In genomic region chr5:115701981-115702380, GRCm38 (mm10) we compare ENCODE assay signal across 23 mouse cellular contexts.
"Had no signal": no experiment of that assay in that cellular context is flagged by ENCODE, and none has a peak within 500 bp of the region (broad histone marks: within the 10 kb centered on the region; RNA-seq: fewer than 3 reads in every experiment).

No protein-coding gene starts in this region.

- DNase-seq: gastrocnemius, adult 2 months; gastrocnemius, postnatal 10 days; gastrocnemius, postnatal 36 days; heart, postnatal 10 days; heart, postnatal 4 days; kidney, adult 18-20 months; kidney, adult 8-10 months; kidney, postnatal 14 days; kidney, postnatal 36 days; layer of hippocampus, adult 9-11 months; layer of hippocampus, postnatal 36 days; left cerebral cortex, postnatal 4 days; liver; liver, embryonic 13.5 days had no signal

- H3K4me3 ChIP-seq: gastrocnemius, adult 2 months; heart, embryonic 10.5 days; heart, embryonic 12.5 days; hindbrain, embryonic 10.5 days; hindbrain, embryonic 12.5 days; intestine, embryonic 15.5 days; limb, embryonic 12.5 days; liver, embryonic 13.5 days; liver, embryonic 15.5 days had no signal

- H3K9ac ChIP-seq: heart, embryonic 12.5 days; hindbrain, embryonic 12.5 days; hindbrain, embryonic 14.5 days; intestine, embryonic 15.5 days; limb, embryonic 12.5 days; liver, embryonic 13.5 days; liver, embryonic 15.5 days had no signal

- H3K36me3 ChIP-seq: heart, embryonic 10.5 days; heart, embryonic 12.5 days; hindbrain, embryonic 10.5 days; hindbrain, embryonic 12.5 days; intestine, embryonic 15.5 days; limb, embryonic 12.5 days; liver, embryonic 13.5 days; liver, embryonic 15.5 days had no signal

- H3K4me1 ChIP-seq: heart, embryonic 12.5 days; intestine, embryonic 15.5 days; liver, embryonic 13.5 days; liver, embryonic 15.5 days had no signal

- H3K27me3 ChIP-seq: heart, embryonic 12.5 days; hindbrain, embryonic 12.5 days; intestine, embryonic 15.5 days; limb, embryonic 12.5 days; liver, embryonic 13.5 days; liver, embryonic 15.5 days had no signal

- H3K4me2 ChIP-seq: heart, embryonic 12.5 days; hindbrain, embryonic 12.5 days; hindbrain, embryonic 14.5 days; intestine, embryonic 15.5 days; limb, embryonic 12.5 days; liver, embryonic 11.5 days; liver, embryonic 13.5 days; liver, embryonic 15.5 days had no signal

- H3K27ac ChIP-seq: gastrocnemius, adult 2 months; heart, embryonic 10.5 days; hindbrain, embryonic 10.5 days; hindbrain, embryonic 12.5 days; hindbrain, embryonic 14.5 days; intestine, embryonic 15.5 days; limb, embryonic 12.5 days; liver, embryonic 13.5 days; liver, embryonic 15.5 days had no signal

- H3K9me3 ChIP-seq: heart, embryonic 10.5 days; heart, embryonic 12.5 days; hindbrain, embryonic 10.5 days; hindbrain, embryonic 12.5 days; intestine, embryonic 15.5 days; limb, embryonic 12.5 days; liver, embryonic 13.5 days; liver, embryonic 15.5 days had no signal
